Mouse (Mus musculus): ENCODE results near the gene B3galt4.

GRCm38 (mm10) chr17:33932448-33932847, 18.8 kb downstream of the B3galt4 start:
- TF ChIP-seq CTCF (IDR thresholded peaks at IDR 0.05; ENCODE audit: low read depth) (no peak), EP300 (optimal IDR thresholded peaks at IDR 0.05) (no peak)

Data from stomach, postnatal 0 days (tissue).